Mouse (Mus musculus) CD4-positive, CD25-positive, alpha-beta regulatory T cell, adult 4 months (primary cell): ENCODE results near the gene Impg1. TPM values are rescaled to one million over a fixed set of nuclear protein-coding genes. Genes with fewer than 3 reads are reported as not detected.

Experiments used
- ATAC-seq: one replicate; pipeline ENCODE4 v1.8.0; 2017
- polyA plus RNA-seq, 2 experiments: library from polyadenylated mRNA; unstranded; fragments of 100-300 nt; shearing (Covaris generic); gene quantifications; one replicate each; pipeline ENCODE4 v1.2.1; 2017

Impg1 gene
- under 1 TPM; 0.32 to 0.34 TPM for polyA plus RNA-seq

- no peak for ATAC-seq
These were observed at the start of gene Impg1 for GRCm38 (mm10) chr9:80465381-80465780. Gene Impg1 (minus strand): TSS chr9:80465481.

- no peak for ATAC-seq
These were observed 44.3 kb upstream of the Impg1 start for GRCm38 (mm10) chr9:80509464-80510153.

GRCm38 (mm10) chr9:80504496-80505012 lies 39.3 kb upstream of the Impg1 start:
- no peak for ATAC-seq

GRCm38 (mm10) chr9:80491591-80491990 lies 26.3 kb upstream of the Impg1 start:
- no peak for ATAC-seq

DNA sequence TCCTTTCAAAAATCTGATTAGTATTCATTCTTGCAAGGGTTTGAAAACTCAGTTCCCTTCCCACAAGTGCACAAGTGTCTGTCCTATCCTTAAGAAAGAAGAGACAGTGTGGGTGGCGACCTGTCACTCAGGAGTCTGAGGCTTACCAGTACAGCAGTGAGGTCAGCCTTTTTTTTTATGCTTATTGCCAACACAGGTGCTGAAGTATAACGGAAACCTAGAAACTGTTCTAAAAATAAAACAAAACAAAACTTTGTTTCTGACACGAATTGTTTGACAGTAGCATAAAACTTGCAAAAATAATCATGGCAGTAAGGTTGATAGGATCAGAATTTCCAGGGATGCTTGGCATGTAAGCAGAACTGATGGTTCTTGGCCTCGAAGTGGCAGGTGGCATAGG lies 4.9 kb downstream of the Impg1 start:
- ATAC-seq, result no peak

DNA sequence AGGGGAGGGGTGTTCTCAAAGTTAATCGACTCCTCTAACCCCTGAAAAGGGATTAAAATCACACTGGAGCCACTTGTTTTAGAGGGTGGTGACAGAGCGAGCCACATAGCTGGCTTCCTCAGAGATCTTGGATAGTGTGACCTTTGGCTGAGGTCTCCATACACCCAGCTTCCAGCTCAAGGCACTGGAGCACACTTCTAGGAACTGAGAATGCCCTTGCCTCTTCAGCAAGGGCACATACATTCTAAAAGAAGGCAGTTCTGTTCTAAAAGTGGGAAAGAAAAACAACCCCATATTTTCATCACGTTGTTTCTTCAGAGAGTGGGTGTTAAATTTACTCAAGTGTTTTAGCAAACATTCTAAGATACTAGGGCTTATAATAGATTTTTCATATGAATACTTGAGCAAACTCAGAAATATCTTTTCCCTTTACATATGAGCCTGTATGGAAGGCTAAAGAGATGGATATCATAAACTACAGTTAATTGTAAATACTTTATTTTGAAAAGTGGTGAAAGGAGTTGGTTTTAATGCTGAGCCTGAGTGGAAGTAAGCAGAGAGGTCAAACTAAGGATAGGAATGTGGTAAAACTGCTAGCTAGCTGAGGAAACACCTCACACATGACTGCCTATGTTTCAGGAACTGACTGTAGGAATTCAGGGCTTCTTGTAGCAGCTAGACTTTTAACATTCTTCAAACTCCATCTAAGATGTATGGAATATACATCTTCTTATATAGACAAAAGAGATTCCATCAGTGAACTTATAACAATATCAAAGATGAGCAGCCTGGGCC lies 14.6 kb downstream of the Impg1 start:
- no peak for ATAC-seq

DNA sequence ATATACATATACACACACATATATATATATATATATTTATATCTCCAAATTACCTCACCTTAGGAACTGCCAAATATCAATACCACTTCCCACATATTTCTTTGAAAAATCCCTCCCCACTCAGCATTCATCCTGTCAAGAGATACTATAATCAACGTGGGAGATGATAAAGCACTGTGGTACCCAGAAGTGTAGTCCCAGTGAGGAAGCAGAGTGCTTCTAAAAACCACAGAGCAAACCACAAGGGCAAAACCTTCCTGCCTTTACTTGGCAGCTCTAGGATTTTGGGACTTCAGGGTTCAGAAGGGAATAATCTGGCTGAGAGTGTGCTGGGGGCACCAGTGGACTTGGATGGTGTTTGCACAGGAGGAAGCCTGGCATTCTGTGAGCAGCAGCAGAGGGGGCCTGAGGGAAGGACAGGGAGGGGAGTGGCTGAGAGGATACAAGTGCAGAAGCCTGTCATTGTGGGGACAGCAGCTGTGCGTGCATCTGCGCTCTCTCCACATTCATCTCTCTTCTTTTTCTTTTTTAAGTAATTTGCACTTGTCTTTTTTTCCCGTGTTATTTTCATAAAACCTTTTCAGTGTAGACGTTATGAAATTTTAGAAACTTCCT lies 24.1 kb downstream of the Impg1 start:
- no peak for ATAC-seq

- no peak for ATAC-seq
These were observed 73.9 kb downstream of the Impg1 start for GRCm38 (mm10) chr9:80391404-80391803.

GRCm38 (mm10) chr9:80391002-80391401 lies 74.3 kb downstream of the Impg1 start:
- ATAC-seq, result no peak

DNA sequence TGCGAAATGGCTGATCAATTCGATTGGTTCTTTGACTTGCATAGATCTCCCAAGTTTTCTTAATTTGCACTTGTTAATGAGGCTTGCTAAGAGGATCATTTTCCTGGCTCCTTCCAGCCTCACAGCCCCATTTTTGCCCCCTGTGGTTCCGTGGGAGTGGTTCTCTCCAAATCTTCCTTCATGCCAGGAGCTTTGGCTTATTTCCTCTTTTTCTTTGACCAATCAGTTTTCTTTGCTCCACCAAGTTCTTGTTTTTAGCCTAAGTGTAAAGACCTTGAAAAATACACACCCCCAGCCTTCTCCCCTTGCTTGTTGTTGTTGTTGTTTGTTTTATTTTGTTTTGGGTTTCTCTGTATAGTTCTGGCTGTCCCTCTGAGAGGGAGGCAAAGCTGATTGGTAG lies 77.4 kb downstream of the Impg1 start:
- ATAC-seq, result no peak

DNA sequence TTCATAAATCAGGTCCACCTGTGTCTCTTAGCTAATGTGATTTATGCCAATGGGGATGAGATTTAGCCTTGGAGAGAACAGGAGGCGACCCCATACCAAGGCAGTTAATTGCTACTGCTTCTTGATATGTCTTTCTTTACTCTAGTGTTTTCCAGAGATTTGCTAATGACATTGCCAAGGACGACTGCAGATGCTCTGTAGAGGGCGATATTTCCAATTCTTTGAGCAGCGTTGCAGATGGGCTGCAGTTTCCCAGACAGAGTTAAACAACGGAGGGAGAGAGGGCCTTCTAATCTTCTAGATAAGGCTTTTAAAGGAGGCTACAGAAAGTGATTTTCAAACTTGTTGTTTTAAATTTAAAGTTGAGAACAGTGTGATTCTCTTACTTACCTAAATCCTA lies 78.8 kb downstream of the Impg1 start:
- ATAC-seq, result no peak

DNA sequence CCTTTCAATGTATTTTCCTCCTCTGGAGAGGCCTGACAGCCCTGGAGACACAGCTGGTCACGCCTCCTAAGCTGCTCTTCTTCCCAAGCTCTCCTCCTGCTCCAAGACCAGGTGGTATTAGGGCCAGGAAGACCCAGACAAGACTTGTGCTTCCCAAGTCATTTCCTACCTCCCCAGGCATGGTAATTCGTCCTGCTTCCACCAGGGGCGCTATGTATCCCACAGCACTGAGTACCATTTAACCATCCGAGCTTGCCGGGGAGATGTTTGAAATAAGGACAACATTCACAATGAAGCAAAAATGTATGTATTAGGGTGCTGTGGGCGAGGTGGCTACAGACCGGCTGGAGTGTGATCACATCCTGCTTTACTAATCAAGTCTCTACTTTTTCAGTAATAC lies 79.3 kb downstream of the Impg1 start:
- ATAC-seq, result peak; percentile 82

- ATAC-seq, result no peak
These were observed 82.6 kb downstream of the Impg1 start for GRCm38 (mm10) chr9:80382711-80383110.

GRCm38 (mm10) chr9:80380078-80380645 lies 85.1 kb downstream of the Impg1 start:
- ATAC-seq, result no peak

DNA sequence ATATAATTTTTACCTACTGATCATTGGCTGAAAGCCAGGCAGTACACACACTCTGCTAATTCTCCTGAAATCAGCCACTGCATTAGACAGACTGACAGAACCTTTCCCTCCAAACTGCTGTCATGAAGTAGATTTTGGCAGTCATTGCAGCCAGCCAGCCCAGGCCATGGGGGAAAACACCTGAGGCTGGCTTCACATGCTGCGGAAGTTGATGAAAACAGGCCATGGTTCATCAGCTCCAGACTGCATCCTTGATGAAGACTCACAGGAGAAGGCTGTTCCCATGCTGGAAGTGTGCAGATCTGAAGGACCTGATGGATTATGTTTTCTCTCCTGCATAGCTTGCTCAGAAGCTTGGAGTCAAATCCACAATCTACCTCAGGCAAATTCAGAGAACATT lies 91.2 kb downstream of the Impg1 start:
- no peak for ATAC-seq

DNA sequence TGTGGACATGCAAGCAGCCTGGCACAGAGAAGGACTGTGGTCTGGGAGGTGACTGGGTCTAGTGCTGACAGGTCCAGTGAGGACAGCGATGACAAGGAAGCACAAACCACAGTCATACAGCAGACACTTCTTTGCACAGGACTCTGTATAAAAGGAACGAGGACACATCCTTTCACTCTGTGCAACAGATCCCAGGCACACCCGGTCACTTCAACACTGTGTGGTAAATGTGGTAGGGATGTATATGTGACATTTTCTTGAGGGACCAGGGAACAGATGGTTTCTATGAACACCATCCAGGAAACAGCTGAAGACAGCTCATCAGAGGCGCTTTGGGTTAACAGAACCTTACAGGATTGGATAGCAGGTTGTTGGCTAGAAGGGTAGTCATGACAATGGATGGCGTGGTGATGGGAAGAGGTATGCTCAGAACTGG lies 92.0 kb downstream of the Impg1 start:
- ATAC-seq, result no peak

GRCm38 (mm10) chr9:80368636-80369035 lies 96.6 kb downstream of the Impg1 start:
- ATAC-seq, result no peak

- no peak for ATAC-seq
These were observed 97.6 kb downstream of the Impg1 start for GRCm38 (mm10) chr9:80367520-80368204.

- peak; percentile 29 for ATAC-seq
These were observed 105.2 kb downstream of the Impg1 start for GRCm38 (mm10) chr9:80360063-80360462.

DNA sequence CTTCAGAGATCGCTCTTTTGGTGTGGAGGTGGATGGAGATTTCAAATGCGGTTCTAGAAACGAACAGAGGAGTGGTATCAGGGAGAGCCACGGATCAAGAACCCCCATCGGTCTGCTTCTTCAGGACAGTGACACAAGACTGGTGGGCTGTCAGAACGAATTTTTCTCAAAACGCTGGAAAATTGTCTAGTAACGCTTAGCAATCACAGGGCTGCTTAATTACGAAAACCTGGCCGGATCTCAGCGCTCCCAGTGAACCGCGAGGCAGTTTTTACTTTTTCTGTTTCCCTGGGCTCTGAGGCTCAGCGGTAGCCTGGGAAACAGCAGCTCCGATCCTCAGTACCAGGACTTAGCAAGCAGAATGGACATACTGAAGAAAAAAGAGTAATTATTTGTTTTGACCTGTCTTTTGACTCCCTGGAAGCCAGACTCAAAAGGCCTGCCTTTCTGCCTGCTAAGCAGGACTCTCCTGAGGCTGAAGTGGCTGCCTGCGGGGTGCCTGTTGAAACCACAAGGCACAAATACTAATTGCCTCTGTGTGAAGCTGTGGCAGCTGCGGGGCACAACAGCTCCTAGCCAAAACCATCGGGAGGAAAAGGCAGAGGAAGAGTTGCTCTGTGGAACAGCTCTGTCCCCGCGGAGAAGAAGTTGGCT lies 113.5 kb downstream of the Impg1 start:
- ATAC-seq, result no peak

DNA sequence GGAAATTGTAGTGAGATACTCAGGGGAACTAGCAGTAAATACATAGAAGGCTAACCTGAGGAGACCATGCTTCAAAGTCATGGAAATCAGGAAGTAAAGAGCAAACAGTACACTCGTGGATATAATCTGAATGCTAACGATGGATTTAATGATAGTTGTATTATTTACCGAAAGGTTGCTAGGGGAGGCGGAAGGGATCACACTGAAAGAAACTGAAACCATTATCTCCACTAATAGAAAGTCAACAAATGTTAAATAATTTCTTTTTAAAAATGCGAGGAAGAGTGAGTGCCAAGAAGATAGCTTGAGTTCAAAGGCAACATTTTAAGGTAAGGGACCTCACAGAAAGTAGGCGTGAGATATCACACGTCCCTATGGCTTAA lies 114.0 kb downstream of the Impg1 start:
- no peak for ATAC-seq

DNA sequence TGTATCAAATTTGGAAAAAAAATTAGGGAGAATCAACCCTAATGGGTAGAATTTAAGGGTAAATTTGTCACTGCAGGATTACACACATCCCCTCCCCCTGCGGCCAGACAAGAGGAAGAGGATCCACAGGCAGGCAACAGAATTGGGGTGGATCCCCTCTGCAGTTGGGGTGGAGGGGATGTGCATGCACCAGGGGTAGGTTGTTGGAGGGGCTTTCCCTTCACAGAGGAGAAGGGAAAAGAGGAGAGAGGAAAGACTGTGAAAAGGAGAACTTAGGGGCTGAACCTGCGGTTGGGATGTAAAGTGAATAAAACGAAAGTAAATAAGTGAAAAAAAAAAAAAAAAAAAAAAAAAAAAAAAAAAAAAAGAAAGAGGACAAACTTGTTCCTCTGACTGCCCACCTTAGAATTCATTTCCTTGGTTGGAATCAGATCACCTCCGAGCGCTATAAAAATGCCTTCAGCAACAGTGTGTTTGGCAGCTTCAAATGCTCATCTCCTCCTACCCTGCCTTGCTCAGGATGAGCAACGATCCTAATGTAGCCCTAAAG lies 120.8 kb downstream of the Impg1 start:
- peak; percentile 65 for ATAC-seq
